Mouse (Mus musculus) thymus, postnatal 10 days (tissue): ENCODE results near the gene Hspb8.
A peak's percentile ranks its signal among the peaks of the same experiment; 100 is the strongest.

Experiments
- DNase-seq, 2 experiments: peaks; one replicate each; pipeline ENCODE4 v3.0.0; 2021; ENCODE audit warnings: low spot score in 2 of 2

Hspb8 gene

DNA sequence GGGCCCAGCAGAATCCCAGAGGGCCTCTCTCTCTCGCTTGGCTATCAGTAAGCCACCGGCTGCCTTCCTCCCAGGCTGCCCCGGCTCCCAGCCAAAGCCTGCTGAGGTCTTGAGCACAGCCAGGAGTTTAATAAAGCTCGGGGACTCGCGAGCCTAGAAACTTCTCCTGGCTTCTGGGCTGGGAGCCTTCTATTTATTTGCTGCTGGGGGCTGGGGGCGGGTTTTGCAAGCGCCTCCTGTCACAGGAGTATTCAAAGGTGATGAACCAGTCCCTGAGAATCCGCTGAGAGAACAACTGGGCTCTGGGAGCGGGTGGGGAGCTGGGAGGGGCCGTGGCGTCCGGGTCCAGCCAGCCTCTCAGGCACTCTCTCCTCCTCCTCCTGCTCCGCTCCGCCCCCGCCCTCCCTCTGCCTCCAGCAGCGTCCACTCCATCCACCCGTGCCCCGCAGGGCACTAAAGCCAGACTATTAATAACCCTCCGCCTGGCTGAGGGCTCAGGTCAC is at the start of gene Hspb8:
Hspb8 (minus strand) TSS at position 166 of the 503 bp plus-strand sequence.
- DNase-seq, result no peak

DNA sequence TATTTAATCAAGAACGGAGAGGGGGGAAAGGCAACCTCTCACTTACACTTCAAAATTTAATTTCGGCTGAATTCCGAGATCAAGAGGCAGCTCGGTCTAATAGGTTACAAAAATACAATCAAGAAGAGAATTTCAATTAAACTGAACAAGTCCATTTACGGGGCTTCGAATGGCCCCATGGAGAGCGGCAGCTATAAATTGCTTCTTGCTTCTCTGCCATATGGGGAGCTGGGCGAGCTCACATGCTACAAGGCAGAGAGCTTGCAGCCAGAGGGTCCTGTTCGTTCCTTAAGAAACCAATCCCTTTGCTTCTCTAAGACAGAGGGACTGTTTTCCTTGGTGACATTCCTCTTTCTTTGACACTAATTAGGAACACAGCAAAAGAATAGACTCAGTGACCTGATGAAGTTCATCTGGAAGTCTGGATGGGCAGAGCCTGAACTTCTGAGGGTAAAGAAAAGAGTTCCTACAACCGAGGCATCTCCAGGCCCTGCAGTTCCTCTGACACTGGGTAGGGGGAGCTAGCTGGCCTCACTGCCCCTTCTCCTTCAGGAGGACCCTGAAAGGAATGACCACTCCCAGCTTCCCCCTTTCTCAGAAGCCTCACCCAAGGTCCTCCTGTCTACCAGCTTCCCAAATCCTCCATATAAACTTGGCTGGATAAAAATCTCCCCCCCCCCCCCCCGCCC is 38.8 kb upstream of the Hspb8 start:
- no peak for DNase-seq

DNA sequence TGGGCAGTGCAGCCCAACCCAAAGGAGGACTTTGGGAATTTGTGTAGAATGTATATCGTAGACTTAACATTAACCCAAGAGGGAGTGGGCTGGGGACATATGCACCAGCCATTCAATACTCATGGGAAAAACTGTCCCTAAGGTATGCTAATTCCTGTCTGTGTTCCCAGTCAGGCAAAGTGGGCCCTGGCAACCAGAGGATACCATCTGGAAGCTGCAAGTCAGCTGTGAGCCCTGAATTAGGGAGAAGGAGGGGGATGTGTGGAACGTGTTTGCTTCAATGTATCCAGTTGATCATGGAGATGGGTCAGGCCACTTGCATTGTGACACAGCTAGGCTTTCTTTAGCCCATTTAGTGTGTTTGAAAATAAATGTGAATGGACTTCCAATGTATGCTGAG is 37.3 kb upstream of the Hspb8 start:
- DNase-seq, result no peak

GRCm38 (mm10) chr5:116457791-116458190 is 35.1 kb upstream of the Hspb8 start:
- no peak for DNase-seq

GRCm38 (mm10) chr5:116456796-116457515 is 34.3 kb upstream of the Hspb8 start:
- no peak for DNase-seq

- DNase-seq, result peak in 1 of 2 experiments; percentile 7
Observed at GRCm38 (mm10) chr5:116453401-116453851, 30.8 kb upstream of the Hspb8 start.

GRCm38 (mm10) chr5:116450901-116451300 is 28.2 kb upstream of the Hspb8 start:
- DNase-seq, result no peak

- DNase-seq, result no peak
Observed at GRCm38 (mm10) chr5:116449522-116450225, 27.0 kb upstream of the Hspb8 start.

GRCm38 (mm10) chr5:116448409-116449191 is 25.9 kb upstream of the Hspb8 start:
- DNase-seq, result no peak

DNA sequence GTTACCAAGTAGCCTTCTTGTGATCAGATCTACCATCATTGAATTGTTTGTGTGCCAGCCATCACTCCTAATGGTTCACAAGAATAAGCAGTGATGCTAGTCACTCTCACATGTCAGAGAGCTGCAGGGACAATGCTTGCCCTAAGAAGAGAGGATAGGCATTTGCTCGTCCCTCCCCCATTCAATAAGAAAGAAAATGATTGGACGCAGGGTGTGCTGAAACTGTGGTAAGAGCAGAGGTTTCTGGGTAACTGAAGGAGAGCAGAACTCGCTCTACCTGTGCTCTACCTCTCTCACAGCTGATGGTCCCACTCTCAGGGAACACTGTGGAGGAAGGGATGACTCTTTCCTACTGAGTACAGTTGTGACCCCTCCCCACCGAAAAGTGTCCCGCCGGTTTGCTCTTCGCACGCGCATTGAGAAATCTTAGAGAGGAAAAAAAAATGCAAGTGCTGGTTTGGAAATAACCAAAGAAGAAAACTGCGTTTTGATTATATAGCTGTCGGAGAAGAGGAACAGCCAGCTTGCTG is 25.2 kb upstream of the Hspb8 start:
- DNase-seq, result no peak

DNA sequence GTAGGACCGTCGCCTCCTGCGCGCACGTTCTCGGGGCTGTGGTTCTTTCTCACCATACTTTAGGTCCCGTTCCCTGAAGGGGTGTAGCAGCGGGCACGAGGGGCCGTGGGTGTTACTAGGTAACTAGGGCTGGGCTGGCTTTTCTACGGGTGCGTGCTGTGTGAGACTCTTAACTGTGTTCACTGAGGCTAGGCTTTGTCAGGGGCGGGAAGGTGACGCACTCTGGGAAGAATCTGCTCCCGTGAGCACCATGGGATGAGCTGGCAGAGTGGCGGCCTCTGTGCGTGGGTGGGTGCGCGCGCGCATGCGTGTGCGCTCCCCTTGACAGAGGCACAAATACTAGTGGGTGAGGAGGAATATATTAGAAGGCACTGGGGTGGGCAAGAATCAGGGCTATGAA is 23.9 kb upstream of the Hspb8 start:
- no peak for DNase-seq

- no peak for DNase-seq
Observed at GRCm38 (mm10) chr5:116445634-116446367, 23.1 kb upstream of the Hspb8 start.

DNA sequence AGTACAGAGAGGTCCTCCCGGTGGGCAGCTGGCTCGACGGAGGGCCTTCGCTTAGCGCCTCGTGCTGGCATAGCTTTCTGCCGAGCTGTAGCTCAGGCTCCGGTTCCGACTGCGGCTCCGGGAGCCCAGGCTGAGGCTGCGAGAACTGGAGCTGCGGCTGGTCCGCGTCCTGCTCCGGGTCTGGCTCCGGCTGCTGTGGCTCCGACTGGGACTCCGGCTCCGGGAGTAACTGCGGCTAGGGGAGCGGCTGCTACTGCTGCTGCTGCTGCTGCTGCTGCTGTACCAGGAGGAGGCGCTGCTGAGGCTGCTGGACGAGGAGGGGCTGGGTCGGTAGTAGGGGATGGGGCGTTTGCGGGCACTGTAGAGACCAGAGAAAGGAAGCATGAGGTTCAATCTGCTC is 21.9 kb upstream of the Hspb8 start:
- no peak for DNase-seq

DNA sequence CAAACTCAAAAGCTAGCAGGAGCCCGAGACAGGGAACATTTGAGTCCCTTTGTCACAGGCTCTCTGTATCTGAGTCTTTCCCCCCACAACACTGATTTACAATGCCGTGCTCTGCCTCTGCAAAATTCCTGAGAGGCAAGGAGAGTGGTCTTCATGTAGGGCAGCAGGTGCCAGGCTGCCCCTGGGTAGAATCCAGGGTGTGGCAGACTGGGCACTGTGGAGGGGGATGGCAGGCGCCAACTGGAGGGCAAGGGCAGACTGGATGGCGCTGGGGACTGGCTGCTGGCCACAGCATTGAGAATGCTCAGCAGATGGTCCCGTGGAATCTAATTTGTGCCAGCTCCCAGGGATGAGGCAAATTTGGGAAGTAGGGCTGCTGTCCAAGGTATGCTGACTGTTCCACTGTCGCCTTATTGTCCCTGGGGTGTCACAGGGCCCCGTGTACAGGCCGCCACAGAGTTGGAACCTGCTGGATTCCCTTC is 20.8 kb upstream of the Hspb8 start:
- no peak for DNase-seq

- no peak for DNase-seq
Observed at GRCm38 (mm10) chr5:116442697-116443458, 20.2 kb upstream of the Hspb8 start.

DNA sequence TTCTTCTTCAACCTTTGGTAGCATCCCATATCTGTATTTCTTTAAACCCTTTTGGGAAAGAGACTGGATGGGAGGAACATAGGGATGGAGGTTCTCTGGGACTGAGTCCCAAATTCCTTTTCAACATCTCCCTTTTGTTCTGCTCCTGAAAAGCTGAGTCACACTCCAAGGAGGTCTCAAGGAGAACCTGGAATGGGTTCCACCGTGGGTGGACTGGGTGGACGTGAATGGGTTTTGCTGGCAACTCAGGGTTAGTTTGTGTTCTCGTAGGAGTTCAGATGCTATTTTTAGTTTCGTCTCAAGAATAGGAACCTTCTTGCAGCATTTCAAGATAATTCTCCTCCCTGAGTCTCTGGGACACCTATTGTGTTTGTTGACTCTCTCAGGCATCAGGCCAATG is 17.6 kb upstream of the Hspb8 start:
- no peak for DNase-seq

- no peak for DNase-seq
Observed at GRCm38 (mm10) chr5:116438328-116438727, 15.7 kb upstream of the Hspb8 start.

GRCm38 (mm10) chr5:116436117-116436516 is 13.5 kb upstream of the Hspb8 start:
- DNase-seq, result no peak

DNA sequence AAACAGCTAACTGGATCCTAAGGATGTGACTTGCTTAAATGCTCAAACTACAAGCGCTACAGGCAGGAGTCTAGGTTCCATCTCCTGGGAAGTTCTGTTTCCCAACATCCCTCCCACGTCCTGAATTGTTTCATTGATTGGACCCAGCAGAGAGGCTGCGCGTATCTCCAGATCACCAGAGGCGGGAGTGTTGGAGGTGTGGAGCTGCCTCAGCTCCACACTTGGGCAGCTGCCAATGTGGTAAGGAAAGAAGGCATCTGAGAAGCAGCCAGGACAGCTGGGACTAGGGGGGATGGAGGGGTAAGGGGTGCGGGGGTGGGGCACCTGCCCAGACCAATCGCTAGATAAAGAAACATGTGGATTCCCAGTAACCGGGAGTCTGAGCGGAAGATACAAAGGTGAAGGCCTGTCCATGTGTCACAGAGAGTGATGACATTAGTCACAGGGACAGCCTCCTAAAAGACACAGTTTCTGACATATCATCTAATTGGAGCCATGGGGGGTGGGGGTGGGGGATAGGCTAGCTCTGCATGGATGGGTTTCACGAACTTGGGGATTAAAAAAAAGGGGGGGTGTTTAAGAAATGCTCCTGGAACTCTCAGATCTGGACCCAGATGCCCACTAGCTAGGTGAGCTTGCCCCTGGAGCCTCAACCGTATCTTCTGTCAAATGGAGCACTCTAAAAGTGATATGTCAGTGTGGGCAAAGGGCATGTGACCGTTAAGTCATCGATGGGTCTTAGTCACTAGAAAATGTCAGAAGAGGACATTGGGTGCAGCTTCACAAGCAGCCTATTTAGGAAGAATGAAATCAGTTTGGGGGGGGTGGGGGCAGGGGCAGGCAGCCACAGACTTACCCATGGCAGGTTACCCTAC is 12.5 kb upstream of the Hspb8 start:
- DNase-seq, result no peak
